Mouse (Mus musculus) lung, postnatal 0 days (tissue): ENCODE data around the gene Rab8b. TPM values are rescaled to one million over a fixed set of nuclear protein-coding genes. Genes with fewer than 3 reads are reported as not detected.

ENCODE experiments used
- ATAC-seq: fragments of 200-750 bp; cut with Nextera tagmentation; 2 replicates; pipeline ENCODE4 v1.8.0; 2017; ENCODE audit warnings: moderate library complexity
- DNase-seq: peaks from one replicate; pipeline ENCODE4 v3.0.0-alpha.2; 2016; ENCODE audit warnings: low spot score
- H3K27ac ChIP-seq: fragments of 300-500 bp; sonication (generic); 2 replicates; pipeline ENCODE4 v1.5.1; 2014; ENCODE audit warnings: antibody characterized with exemption, mild to moderate bottlenecking, low read length, mixed read lengths
- H3K27me3 ChIP-seq: fragments of 300-500 bp; sonication (generic); replicated peaks from 2 replicates; pipeline ENCODE4 v1.6.1; 2014; ENCODE audit warnings: low read length, mixed read lengths; ENCODE audit not compliant: insufficient read depth
- H3K36me3 ChIP-seq: fragments of 300-500 bp; sonication (generic); 2 replicates; pipeline ENCODE4 v1.6.1; 2014; ENCODE audit warnings: low read length, mixed read lengths; ENCODE audit not compliant: insufficient read depth
- H3K4me1 ChIP-seq: fragments of 300-500 bp; sonication (generic); 2 replicates; pipeline ENCODE4 v1.6.1; 2014; ENCODE audit warnings: antibody characterized with exemption, low read depth, low read length, mixed read lengths; ENCODE audit not compliant: insufficient read depth
- H3K4me2 ChIP-seq: fragments of 300-500 bp; sonication (generic); replicated peaks from 2 replicates; pipeline ENCODE4 v1.6.1; 2014; ENCODE audit warnings: low read depth, mild to moderate bottlenecking, low read length, moderate library complexity, mixed read lengths
- H3K4me3 ChIP-seq: fragments of 300-500 bp; sonication (generic); 2 replicates; pipeline ENCODE4 v1.5.1; 2014; ENCODE audit warnings: low read depth, low read length
- H3K9ac ChIP-seq: fragments of 300-500 bp; sonication (generic); replicated peaks from 2 replicates; pipeline ENCODE4 v1.6.1; 2014; ENCODE audit warnings: low read depth, mild to moderate bottlenecking
- H3K9me3 ChIP-seq: fragments of 300-500 bp; sonication (generic); 2 replicates; pipeline ENCODE4 v1.6.1; 2016; ENCODE audit warnings: low read length, mixed read lengths
- CTCF ChIP-seq: IDR thresholded peaks from 2 replicates; pipeline ENCODE4 v1.5.1; 2016; ENCODE audit warnings: antibody characterized with exemption, mild to moderate bottlenecking
- EP300 ChIP-seq: IDR thresholded peaks from 2 replicates; pipeline ENCODE4 v1.6.1; 2016; ENCODE audit warnings: antibody characterized with exemption, mild to moderate bottlenecking, control low read depth
- WGBS: fragments of 180-500 bp; shearing (Covaris S2); extraction: QIAGEN DNeasy Blood & Tissue Kit; methylation state at CpG from one replicate; pipeline ENCODE4 v1.1.7; 2014; 5-methylcytosine and 5-hydroxymethylcytosine counted together
- polyA plus RNA-seq: library from polyadenylated mRNA; unstranded; fragments of >200 nt; fragmentation: Nextera tagmentation; extraction: Ambion mirVana; gene quantifications from 2 replicates; pipeline ENCODE4 v1.2.1, GENCODE M21; 2015

Gene Rab8b
- polyA plus RNA-seq, 1 experiment from 2014 or later = 15.6 TPM

DNA sequence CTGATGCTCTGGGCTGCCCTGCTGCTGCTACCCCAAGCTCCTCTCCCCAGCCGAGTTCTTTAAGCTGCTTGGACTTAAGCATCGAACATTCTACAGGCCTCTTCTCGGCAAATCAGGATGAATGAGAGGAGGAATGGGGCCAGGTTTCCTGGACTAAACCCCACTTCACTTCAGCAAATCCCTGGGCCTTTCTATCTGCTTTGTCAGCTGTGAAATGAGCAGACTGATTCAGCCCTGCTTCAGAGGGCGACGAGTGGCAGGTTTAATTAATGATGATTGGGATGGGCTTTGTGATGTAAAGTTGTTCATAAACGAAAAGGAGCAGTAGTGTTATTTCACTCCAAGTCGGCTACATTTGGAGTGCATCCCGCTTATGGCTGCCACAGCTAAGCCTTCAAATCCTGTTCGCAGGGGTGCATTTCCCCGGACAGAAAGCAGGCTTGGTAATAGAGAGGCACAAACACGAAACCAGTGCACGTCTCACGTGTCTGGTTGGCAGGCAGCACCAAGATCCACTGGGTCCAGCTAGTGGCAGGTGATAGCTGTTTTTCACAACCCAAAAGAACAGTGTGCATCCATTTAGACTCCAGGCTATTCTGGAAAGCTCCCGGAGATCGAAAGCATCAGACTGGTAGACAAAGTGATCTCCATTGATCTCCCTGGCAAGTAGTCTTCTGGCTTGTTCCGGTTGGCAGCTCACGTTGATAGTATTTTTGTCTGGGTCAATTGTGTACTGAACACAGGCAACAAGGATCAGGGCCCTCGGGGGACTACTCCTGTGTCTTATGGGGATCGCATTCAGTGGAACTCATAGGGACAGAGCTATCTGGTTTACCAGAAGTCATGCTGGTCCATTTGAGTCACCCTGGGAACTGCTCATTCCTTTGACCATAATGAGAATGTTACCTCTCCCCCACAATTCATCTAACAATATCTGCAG lies 14.7 kb upstream of the Rab8b start:
- no peak overlapping the region for H3K27ac ChIP-seq
- no peak overlapping the region for H3K9ac ChIP-seq
- H3K4me1 ChIP-seq = no peaks in the 10 kb centered on the region
- no peaks in the 10 kb centered on the region for H3K9me3 ChIP-seq
- DNase-seq (no peak), ATAC-seq (no peak)
- no peaks in the 10 kb centered on the region for H3K27me3 ChIP-seq
- no peak overlapping the region for H3K4me3 ChIP-seq
- H3K4me2 ChIP-seq = no peak overlapping the region
- WGBS = 79% methylated on average over 19 of the region's 19 CpGs
- no peaks in the 10 kb centered on the region for H3K36me3 ChIP-seq
- no peak for TF ChIP-seq EP300
- no peak for TF ChIP-seq CTCF

DNA sequence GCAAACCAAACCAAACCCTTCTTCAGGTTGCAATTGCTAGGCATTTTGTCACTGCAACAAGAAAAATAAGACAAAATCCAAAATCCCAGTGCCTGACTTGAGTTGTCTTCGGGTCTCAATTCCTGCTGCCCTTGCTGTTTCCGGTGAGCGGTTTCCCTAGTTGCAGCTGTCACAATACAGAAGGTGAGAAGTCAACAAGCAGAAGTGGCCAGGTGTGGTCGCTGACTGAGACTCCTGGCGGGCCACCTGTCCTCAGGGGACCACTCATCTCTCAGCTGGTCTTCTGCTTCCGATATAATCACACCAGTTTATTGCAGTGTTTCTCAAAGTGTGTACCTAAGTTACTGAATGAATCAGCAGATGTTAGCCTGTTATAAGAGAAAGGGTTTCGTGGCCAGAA lies 10.9 kb upstream of the Rab8b start:
- no peaks in the 10 kb centered on the region for H3K4me1 ChIP-seq
- ATAC-seq (no peak), DNase-seq (no peak)
- H3K4me2 ChIP-seq = no peak overlapping the region
- H3K36me3 ChIP-seq = no peaks in the 10 kb centered on the region
- no peaks in the 10 kb centered on the region for H3K27me3 ChIP-seq
- TF ChIP-seq EP300 (no peak), CTCF (no peak)
- no peak overlapping the region for H3K27ac ChIP-seq
- no peak overlapping the region for H3K9ac ChIP-seq
- 43% methylated on average over 7 of the region's 7 CpGs for WGBS
- H3K4me3 ChIP-seq = no peak overlapping the region
- no peaks in the 10 kb centered on the region for H3K9me3 ChIP-seq

DNA sequence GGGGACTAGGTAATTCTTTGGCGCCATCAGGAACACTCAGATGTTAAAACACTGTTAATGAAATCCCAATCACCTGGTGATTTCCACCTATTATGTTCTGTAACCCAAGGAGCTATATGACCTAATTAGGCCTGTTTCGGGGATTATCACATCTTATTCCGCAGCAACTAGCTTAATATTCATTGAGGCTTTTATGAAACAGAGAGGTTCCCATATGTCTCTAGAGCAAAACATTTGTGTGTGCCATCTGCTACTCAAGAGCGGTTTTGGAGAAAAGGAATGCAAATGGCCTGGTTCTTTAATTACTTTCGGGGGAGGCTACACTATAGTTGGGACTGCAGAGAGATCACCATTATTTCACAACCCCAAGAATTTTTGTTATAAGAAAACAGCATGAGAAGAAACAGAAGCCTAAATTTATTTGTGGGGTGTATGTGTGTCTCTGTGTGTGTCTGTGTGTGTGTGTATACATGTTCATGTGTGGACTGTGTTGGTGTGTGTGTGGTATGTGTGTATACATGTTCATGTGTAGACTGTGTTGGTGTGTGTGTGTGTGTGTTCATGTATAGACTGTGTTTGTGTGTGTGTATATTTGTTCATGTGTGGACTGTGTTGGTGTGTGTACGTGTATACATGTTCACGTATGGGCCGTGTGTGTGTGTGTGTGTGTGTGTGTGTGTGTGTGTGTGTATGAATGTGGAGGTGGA lies 8.4 kb upstream of the Rab8b start:
- no peak overlapping the region for H3K4me2 ChIP-seq
- no peaks in the 10 kb centered on the region for H3K27me3 ChIP-seq
- DNase-seq (no peak), ATAC-seq (no peak)
- 92% methylated on average over 8 of the region's 8 CpGs for WGBS
- H3K4me1 ChIP-seq = no peaks in the 10 kb centered on the region
- no peaks in the 10 kb centered on the region for H3K36me3 ChIP-seq
- H3K4me3 ChIP-seq = no peak overlapping the region
- H3K9me3 ChIP-seq = no peaks in the 10 kb centered on the region
- no peak overlapping the region for H3K27ac ChIP-seq
- no peak overlapping the region for H3K9ac ChIP-seq
- TF ChIP-seq EP300 = no peak
- TF ChIP-seq CTCF = no peak

DNA sequence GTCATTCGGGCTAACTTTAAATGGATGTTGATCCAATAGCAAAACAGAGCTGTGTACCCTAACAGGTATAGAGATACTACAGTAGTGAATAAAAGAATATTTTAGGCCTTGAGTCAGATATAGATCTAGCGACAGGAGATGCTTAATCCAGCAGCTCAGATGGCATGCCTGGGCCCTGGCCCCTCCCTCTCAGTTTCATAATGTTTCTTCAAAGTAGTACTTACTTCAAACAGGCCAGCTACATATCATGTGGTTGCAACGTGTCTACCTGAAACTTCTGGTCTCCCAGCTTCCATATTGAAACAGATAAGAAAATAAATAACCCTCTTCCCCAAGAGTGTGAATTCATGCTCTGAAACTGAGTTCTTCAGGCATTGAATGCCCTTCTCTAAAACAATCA lies 6.4 kb upstream of the Rab8b start:
- Histone ChIP-seq H3K4me2 (no peak overlapping the region), H3K9me3 (no peaks in the 10 kb centered on the region), H3K36me3 (no peaks in the 10 kb centered on the region), H3K4me1 (no peaks in the 10 kb centered on the region), H3K4me3 (no peak overlapping the region), H3K9ac (no peak overlapping the region), H3K27me3 (no peaks in the 10 kb centered on the region), H3K27ac (no peak overlapping the region)
- ATAC-seq = no peak
- WGBS = 72% methylated on average over 3 of the region's 3 CpGs
- no peak for TF ChIP-seq EP300
- no peak for DNase-seq

DNA sequence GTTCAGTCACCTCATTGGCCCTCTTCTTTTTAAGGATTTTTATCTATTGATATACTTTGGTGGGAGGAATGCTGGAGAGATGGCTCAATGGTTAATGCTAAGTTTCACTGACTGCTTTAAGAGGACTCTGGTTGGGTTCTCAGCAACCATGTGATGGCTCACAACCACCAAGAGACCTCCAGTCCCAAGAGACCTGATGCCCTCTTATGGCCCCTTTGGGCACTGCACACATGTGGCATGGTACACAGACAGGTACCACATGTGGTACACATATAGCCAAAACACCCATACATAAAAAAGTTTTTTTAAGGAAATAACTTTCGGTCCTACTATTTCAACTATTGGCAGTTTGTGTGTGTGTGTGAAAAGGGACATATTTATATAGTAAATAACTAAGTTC lies 2.6 kb upstream of the Rab8b start:
- H3K9ac ChIP-seq = no peak overlapping the region
- no peak overlapping the region for H3K4me3 ChIP-seq
- no peak for TF ChIP-seq EP300
- peak; percentile 28 for TF ChIP-seq CTCF
- ATAC-seq (no peak), DNase-seq (no peak)
- no peaks in the 10 kb centered on the region for H3K36me3 ChIP-seq
- 90% methylated on average over 1 of the region's 1 CpGs for WGBS
- H3K9me3 ChIP-seq = no peaks in the 10 kb centered on the region
- no peak overlapping the region for H3K4me2 ChIP-seq
- no peak overlapping the region for H3K27ac ChIP-seq
- H3K4me1 ChIP-seq = peaks cover 1% of the 10 kb centered on the region; the same call in 1 of the 2 replicates
- no peaks in the 10 kb centered on the region for H3K27me3 ChIP-seq

DNA sequence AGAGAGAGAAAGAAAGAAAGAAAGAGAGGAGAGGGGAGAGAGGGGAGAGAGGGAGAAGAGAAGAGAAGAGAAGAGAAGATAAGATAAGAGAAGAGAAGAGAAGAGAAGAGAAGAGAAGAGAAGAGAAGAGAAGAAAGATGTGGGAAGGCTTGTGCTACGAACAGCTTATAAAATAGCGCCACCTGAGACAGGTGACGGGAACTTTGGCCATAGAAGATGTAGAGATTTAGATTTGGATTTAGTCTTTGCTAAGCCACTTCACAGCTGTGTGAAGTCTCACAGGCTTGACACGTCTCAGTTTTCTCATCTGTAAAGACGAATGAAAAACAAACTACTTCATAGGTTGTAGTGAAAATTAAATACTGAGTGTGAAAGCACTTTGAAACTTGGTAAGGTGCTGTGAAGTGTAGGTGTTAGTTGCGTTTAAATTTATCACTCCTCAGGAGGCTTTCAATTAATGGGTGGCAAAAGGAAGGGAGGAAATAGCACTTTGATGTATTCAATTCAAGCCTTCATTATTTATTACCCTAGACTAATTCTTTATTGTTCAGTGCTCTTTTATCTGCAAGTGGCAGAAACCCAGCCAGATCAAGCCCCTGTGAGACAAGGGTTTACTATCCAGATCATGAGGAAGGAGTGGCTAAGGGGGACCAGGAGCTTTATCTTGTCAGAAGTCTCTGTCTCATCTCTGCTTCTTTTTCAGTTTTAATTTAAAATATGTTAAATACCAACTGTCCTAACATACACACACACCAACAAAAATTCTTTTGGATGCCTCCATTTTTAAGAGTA lies 1.2 kb upstream of the Rab8b start:
- no peak overlapping the region for H3K27ac ChIP-seq
- 9% methylated on average over 6 of the region's 6 CpGs for WGBS
- no peak for ATAC-seq
- no peak overlapping the region for H3K9ac ChIP-seq
- H3K27me3 ChIP-seq = no peaks in the 10 kb centered on the region
- peak; percentile 43 for TF ChIP-seq CTCF
- TF ChIP-seq EP300 = no peak
- peak; percentile 34 for DNase-seq
- peak overlapping the region; percentile 74; the same call in 1 of the 2 replicates for H3K4me2 ChIP-seq
- H3K9me3 ChIP-seq = no peaks in the 10 kb centered on the region
- H3K4me3 ChIP-seq = no peak overlapping the region
- H3K4me1 ChIP-seq = peaks cover 3% of the 10 kb centered on the region; the same call in 1 of the 2 replicates
- H3K36me3 ChIP-seq = no peaks in the 10 kb centered on the region
